Mouse (Mus musculus): Measurements from ENCODE around the gene Pdgfra. TPM values are rescaled to one million over a fixed set of nuclear protein-coding genes. Genes with fewer than 3 reads are reported as not detected.

Pdgfra gene
- polyA plus RNA-seq, 1 experiment from 2014 or later, result 7.6 TPM

DNA sequence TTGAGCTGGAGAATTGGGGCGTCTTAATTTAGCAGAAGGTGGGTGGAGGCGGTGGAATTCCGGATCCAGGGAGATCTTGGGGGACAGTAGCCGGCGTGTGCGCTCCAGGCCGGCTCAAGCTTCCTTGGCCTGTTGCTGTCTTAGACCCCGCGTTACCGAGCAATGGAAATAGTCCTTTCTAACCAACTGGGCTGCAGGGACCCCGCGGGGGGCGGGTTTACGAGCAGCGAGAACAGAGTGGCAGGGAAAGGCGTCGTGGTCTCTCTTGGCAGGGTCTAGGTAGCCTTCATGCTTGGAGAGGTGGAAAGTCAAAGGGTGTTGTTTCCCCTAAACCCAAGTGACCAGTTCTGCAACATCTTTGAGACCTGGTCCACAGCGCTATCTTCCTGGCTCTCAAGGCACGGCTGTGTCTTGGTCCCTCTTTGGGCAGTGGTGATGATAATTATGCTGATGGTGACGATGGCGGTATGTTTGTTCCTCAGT lies 4.5 kb downstream of the Pdgfra start:
- peak overlapping the region; percentile 39 for H3K4me3 ChIP-seq
- 0% methylated on average over 21 of the region's 21 CpGs for WGBS
- H3K9me3 ChIP-seq, result no peaks in the 10 kb centered on the region
- ATAC-seq (replicated peaks), result peak; percentile 57
- no peaks in the 10 kb centered on the region for H3K36me3 ChIP-seq
- peaks cover 42% of the 10 kb centered on the region for H3K4me1 ChIP-seq
- H3K4me2 ChIP-seq (replicated peaks), result peak overlapping the region; percentile 84
- peak overlapping the region; percentile 36 for H3K9ac ChIP-seq (replicated peaks)
- peaks cover 50% of the 10 kb centered on the region for H3K27me3 ChIP-seq
- no peak overlapping the region for H3K27ac ChIP-seq (replicated peaks)

DNA sequence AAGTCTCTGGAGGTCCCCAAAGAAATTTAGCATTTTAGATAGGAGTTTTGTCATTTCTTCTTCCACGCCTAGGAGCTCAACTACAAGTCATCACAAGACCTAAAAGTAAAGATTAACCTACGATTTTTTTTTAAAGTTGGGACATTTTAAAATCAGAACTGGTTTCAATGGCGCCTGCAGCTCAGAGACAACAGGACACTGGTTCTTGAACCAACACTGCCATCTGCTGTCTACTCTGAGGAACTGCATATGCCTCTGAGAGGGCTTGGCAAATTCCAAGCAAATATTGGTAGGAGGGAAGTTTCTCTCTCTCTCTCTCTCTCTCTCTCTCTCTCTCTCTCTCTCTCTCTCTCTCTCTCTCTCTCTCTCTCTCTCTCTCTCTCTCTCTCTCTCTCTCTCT lies 4.9 kb downstream of the Pdgfra start:
- no peaks in the 10 kb centered on the region for H3K36me3 ChIP-seq
- no peak; the same call in 1 of the 2 replicates for ATAC-seq (replicated peaks)
- H3K27ac ChIP-seq (replicated peaks), result no peak overlapping the region
- H3K4me3 ChIP-seq, result peak overlapping the region; percentile 39
- H3K4me1 ChIP-seq, result peaks cover 39% of the 10 kb centered on the region
- under 1% methylated on average over 3 of the region's 3 CpGs for WGBS
- H3K4me2 ChIP-seq (replicated peaks), result peak overlapping the region; percentile 84
- H3K9ac ChIP-seq (replicated peaks), result peak overlapping the region; percentile 36; the same call in 1 of the 2 replicates
- peaks cover 48% of the 10 kb centered on the region for H3K27me3 ChIP-seq
- H3K9me3 ChIP-seq, result no peaks in the 10 kb centered on the region

DNA sequence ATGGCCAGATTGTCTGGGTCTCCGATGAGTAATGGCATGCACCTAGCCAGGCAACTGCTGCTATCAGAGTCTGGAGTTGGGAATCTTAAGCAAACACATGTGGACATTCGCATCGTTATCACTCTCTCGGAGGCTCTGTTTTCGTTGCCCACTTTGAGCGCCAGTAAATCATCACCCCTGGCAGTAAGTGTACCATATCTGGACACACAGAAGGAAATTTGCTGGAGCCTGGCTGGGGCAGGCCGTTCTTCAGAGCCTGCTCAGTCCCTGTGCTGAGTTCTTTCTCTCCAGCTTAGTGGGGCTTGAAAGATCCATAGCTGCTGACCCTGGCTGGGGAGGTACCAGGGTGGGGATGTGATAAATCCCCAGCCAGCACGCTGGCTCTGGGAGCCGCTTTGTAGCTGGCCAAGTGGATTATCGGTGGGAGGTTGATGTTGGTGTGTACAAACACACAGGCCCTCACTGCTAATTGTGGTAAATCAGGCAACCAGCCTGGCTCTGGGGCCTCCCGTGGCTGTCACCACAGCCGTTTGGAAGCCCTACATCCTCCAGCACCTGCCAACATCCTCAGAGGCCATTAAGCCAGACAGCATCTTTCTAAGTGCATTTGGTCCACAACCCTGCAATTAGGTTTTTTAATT lies 8.6 kb downstream of the Pdgfra start:
- no peak for ATAC-seq (replicated peaks)
- Histone ChIP-seq H3K9ac (replicated peaks) (no peak overlapping the region), H3K4me3 (no peak overlapping the region), H3K9me3 (no peaks in the 10 kb centered on the region), H3K36me3 (no peaks in the 10 kb centered on the region), H3K27me3 (peaks cover 19% of the 10 kb centered on the region; the same call in 1 of the 2 replicates), H3K4me1 (peaks cover 13% of the 10 kb centered on the region), H3K4me2 (replicated peaks) (no peak overlapping the region), H3K27ac (replicated peaks) (no peak overlapping the region)
- WGBS, result 42% methylated on average over 12 of the region's 12 CpGs

DNA sequence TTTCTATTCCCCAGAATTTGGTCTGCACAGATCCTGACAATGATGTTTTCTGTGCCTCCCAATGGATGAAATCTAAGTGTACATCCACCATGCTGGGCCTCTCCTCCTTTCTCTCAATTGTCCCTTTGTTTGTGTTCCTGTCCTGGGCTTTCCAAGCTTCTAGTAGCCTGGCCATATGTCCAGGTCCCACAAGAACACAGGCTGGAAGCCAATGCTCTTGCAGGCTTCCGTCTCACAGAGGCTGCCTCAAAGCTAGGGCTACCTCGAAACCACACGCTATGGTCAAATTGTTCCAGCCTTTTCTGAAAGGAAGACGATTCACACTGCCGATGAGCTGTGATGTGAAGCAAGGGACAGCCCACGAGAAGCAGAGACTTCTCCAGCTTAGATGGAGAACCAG lies 9.5 kb downstream of the Pdgfra start:
- Histone ChIP-seq H3K4me1 (peaks cover 3% of the 10 kb centered on the region), H3K4me3 (no peak overlapping the region), H3K4me2 (replicated peaks) (no peak overlapping the region), H3K36me3 (no peaks in the 10 kb centered on the region), H3K9ac (replicated peaks) (no peak overlapping the region), H3K27me3 (peaks cover 17% of the 10 kb centered on the region; the same call in 1 of the 2 replicates), H3K27ac (replicated peaks) (no peak overlapping the region), H3K9me3 (no peaks in the 10 kb centered on the region)
- ATAC-seq (replicated peaks), result no peak
- 84% methylated on average over 6 of the region's 6 CpGs for WGBS

GRCm38 (mm10) chr5:75163289-75163951 lies 11.3 kb downstream of the Pdgfra start:
- no peak overlapping the region for H3K9ac ChIP-seq (replicated peaks)
- no peak for ATAC-seq (replicated peaks)
- no peaks in the 10 kb centered on the region for H3K9me3 ChIP-seq
- WGBS, result 68% methylated on average over 23 of the region's 23 CpGs
- H3K4me1 ChIP-seq, result no peaks in the 10 kb centered on the region
- H3K27ac ChIP-seq (replicated peaks), result no peak overlapping the region
- H3K36me3 ChIP-seq, result no peaks in the 10 kb centered on the region
- peaks cover 13% of the 10 kb centered on the region; the same call in 1 of the 2 replicates for H3K27me3 ChIP-seq
- no peak overlapping the region for H3K4me2 ChIP-seq (replicated peaks)
- no peak overlapping the region for H3K4me3 ChIP-seq

DNA sequence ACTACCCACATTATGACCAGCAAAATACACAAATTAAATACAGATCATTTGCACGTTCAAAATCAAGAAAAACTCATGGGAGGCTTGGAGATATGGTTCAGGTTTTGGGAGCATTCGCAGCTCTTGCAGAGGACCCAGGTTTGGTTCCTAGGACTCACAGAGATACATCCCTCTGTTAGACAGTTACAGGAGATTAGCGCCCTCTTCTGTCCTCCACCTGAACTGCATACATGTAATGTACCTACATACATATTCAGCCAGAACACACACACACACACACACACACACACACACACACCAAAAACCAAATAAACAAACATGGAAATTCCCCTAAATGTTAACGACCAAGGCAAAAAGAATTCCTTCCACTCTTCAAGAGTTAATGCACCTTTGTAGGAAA lies 12.6 kb downstream of the Pdgfra start:
- Histone ChIP-seq H3K9ac (replicated peaks) (no peak overlapping the region), H3K27me3 (0 out of 2 replicates have a peak, but pooled peaks cover 4% of the 10 kb centered on the region), H3K9me3 (no peaks in the 10 kb centered on the region), H3K4me2 (replicated peaks) (no peak overlapping the region), H3K27ac (replicated peaks) (no peak overlapping the region), H3K4me3 (no peak overlapping the region), H3K4me1 (no peaks in the 10 kb centered on the region), H3K36me3 (no peaks in the 10 kb centered on the region)
- no peak for ATAC-seq (replicated peaks)
- WGBS, result 74% methylated on average over 4 of the region's 4 CpGs

- ATAC-seq (replicated peaks), result no peak
- no peak overlapping the region for H3K27ac ChIP-seq (replicated peaks)
- H3K9me3 ChIP-seq, result no peaks in the 10 kb centered on the region
- H3K4me2 ChIP-seq (replicated peaks), result no peak overlapping the region
- WGBS, result 36% methylated on average over 6 of the region's 6 CpGs
- H3K27me3 ChIP-seq, result no peaks in the 10 kb centered on the region
- no peaks in the 10 kb centered on the region for H3K4me1 ChIP-seq
- H3K4me3 ChIP-seq, result no peak overlapping the region
- no peaks in the 10 kb centered on the region for H3K36me3 ChIP-seq
- no peak overlapping the region for H3K9ac ChIP-seq (replicated peaks)
These were observed 17.7 kb downstream of the Pdgfra start for GRCm38 (mm10) chr5:75169837-75170236.

DNA sequence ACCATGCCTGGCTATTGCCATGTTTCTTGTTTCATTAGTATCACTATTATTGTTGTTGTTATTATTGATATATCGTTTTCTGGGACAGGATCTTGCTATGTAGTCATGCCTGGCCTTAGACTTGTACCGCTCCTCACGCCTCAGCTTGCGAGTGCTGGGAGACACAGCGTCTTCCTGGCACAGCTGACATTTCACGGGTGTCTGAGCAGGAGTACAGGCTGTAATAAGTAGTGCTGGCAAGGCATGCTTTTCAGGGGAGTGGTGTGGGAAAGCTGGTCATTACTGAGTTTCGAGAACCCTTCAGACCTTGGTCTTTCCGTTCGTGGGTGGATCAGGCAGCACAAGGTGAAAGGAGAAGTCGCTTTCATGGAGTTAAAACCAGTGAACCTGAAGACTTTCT lies 19.8 kb downstream of the Pdgfra start:
- H3K27me3 ChIP-seq, result no peaks in the 10 kb centered on the region
- no peak overlapping the region for H3K4me3 ChIP-seq
- H3K9ac ChIP-seq (replicated peaks), result no peak overlapping the region
- H3K4me2 ChIP-seq (replicated peaks), result no peak overlapping the region
- 54% methylated on average over 10 of the region's 10 CpGs for WGBS
- no peak for ATAC-seq (replicated peaks)
- no peaks in the 10 kb centered on the region for H3K36me3 ChIP-seq
- H3K27ac ChIP-seq (replicated peaks), result no peak overlapping the region
- H3K4me1 ChIP-seq, result no peaks in the 10 kb centered on the region
- no peaks in the 10 kb centered on the region for H3K9me3 ChIP-seq

DNA sequence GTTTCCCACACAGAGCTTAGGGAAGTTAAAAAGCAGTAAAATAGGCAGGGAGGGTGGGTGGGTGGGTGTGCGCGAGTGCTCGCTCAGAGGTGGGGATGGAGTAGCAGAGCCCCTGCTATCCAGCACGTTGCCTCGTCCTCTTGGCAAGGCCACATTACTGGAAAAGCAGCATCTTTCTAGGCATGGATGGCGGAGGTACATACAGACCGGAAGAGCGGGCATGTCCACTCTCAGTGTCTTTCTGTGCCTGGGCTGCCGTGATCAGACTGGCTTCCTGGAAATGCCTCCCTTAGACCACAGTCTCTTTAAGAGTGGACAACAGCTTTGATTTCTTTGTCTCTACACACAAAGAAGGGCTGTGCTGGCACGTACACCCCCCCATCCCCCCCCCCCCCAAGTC lies 27.2 kb downstream of the Pdgfra start:
- H3K36me3 ChIP-seq, result no peaks in the 10 kb centered on the region
- no peak overlapping the region for H3K9ac ChIP-seq (replicated peaks)
- no peak overlapping the region for H3K4me3 ChIP-seq
- no peaks in the 10 kb centered on the region for H3K9me3 ChIP-seq
- H3K27me3 ChIP-seq, result peaks cover 3% of the 10 kb centered on the region; the same call in 1 of the 2 replicates
- 68% methylated on average over 10 of the region's 10 CpGs for WGBS
- no peak overlapping the region for H3K4me2 ChIP-seq (replicated peaks)
- no peak overlapping the region for H3K27ac ChIP-seq (replicated peaks)
- no peaks in the 10 kb centered on the region; the same call in 1 of the 2 replicates for H3K4me1 ChIP-seq
- no peak; the same call in 1 of the 2 replicates for ATAC-seq (replicated peaks)

GRCm38 (mm10) chr5:75179726-75180290 lies 27.7 kb downstream of the Pdgfra start:
- no peak overlapping the region for H3K27ac ChIP-seq (replicated peaks)
- ATAC-seq (replicated peaks), result no peak

DNA sequence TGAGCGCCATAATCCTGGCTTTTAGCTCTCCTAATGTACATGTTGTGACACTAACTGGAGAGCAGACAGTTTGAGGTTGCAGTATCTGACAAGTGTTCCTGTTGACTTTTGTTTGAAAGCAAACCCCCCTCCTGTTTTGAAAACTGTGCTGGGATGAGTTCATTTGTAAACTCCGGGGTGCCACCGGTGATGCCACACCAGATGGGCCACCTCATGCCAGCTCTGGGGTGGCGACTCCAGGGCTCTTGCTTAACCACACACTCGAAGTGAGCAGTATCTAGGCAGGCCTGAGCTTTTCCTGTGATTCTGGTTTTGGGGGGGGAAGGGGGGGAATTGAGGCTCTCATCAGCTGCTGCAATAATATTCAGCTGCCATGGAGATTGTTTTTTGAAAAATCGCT lies 31.6 kb downstream of the Pdgfra start:
- 55% methylated on average over 6 of the region's 6 CpGs for WGBS

More at GRCm38 (mm10) chr5:75179726-75180290, 27.7 kb downstream of the Pdgfra start:
- WGBS, result 62% methylated on average over 12 of the region's 12 CpGs
- Histone ChIP-seq H3K27me3 (peaks cover 3% of the 10 kb centered on the region; the same call in 1 of the 2 replicates), H3K4me1 (no peaks in the 10 kb centered on the region; the same call in 1 of the 2 replicates), H3K4me2 (replicated peaks) (no peak overlapping the region), H3K36me3 (no peaks in the 10 kb centered on the region), H3K9ac (replicated peaks) (no peak overlapping the region), H3K9me3 (no peaks in the 10 kb centered on the region), H3K4me3 (no peak overlapping the region)

DNA sequence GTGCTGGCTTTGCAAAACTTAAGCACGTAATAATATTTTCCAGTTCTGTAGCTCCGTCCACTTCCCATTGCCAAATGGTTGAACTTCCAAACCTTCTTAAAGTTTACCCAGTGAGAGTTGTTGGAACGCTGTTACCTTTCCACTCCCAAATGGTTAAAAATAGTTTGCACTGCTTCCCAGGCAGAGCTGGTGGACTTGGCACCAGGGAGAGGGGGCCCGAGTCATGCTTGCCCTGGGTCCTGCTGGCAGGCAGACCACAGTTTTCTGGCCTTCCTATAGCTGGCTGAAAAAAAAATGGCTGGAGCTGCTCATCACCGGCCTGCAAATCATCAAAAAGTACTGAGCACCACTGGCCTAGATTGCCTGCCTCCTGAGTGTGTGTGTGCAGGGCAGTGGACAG lies 32.0 kb downstream of the Pdgfra start:
- Histone ChIP-seq H3K4me1 (no peaks in the 10 kb centered on the region; the same call in 1 of the 2 replicates), H3K4me3 (no peak overlapping the region), H3K4me2 (replicated peaks) (no peak overlapping the region), H3K27me3 (peaks cover 3% of the 10 kb centered on the region), H3K9ac (replicated peaks) (no peak overlapping the region), H3K36me3 (no peaks in the 10 kb centered on the region), H3K27ac (replicated peaks) (no peak overlapping the region), H3K9me3 (no peaks in the 10 kb centered on the region)
- WGBS, result 85% methylated on average over 5 of the region's 5 CpGs
- ATAC-seq (replicated peaks), result no peak

More for the DNA sequence above, 31.6 kb downstream of the Pdgfra start:
- no peak for ATAC-seq (replicated peaks)
- no peaks in the 10 kb centered on the region for H3K36me3 ChIP-seq
- no peak overlapping the region for H3K4me3 ChIP-seq
- no peak overlapping the region for H3K9ac ChIP-seq (replicated peaks)
- H3K4me1 ChIP-seq, result no peaks in the 10 kb centered on the region; the same call in 1 of the 2 replicates
- H3K27ac ChIP-seq (replicated peaks), result no peak overlapping the region
- H3K9me3 ChIP-seq, result no peaks in the 10 kb centered on the region
- no peak overlapping the region for H3K4me2 ChIP-seq (replicated peaks)
- H3K27me3 ChIP-seq, result peaks cover 3% of the 10 kb centered on the region
